Mouse (Mus musculus): ENCODE measurements around the gene Sox5. TPM values are rescaled to one million over a fixed set of nuclear protein-coding genes. Genes with fewer than 3 reads are reported as not detected.

Sox5 gene
- total RNA-seq, 2 experiments from 2014 or later: 3.8 to 9.1 TPM

DNA sequence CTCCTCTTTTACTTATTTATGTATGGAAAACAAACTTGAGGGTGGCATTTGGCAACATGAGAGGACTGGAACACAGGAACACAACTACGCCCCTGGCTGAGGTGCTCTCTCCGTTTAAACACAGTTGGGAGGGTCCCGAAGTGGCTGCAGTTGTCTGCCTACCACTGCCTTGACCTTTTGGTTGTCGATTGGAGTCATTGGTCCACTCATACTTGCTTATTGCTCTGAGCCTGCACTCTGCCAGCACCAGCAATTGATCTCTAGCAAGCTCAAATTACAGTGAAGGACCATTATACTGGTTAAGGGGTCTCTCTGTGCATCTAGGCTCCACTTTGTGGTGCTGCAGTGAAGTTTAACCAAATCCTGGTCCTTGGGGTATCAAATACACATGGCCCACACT lies 950.5 kb downstream of the Sox5 start:
- no peak for ATAC-seq (replicated peaks; ENCODE audit: low FRiP score, low TSS enrichment, poor library complexity, severe bottlenecking)

DNA sequence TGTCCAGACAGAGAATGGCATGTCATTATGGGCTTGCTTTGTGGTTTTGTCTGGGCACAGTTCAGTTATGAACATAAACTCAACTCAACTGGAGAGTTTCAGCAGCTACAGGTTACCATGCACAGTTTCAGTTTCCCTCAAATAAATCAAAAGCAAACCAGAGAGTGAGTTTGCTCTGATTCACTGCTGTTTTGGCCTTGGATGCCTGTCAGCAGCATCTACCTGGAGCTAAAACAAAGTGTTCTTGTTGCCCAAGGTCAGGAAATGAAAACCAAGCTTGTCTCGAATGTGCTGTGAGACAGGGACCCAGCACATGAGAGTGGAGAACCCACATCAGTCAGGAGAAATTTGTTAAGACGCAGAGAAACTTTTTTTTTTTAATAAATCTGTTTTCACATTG lies 951.6 kb downstream of the Sox5 start:
- no peak for ATAC-seq (replicated peaks; ENCODE audit: low FRiP score, low TSS enrichment, poor library complexity, severe bottlenecking)

DNA sequence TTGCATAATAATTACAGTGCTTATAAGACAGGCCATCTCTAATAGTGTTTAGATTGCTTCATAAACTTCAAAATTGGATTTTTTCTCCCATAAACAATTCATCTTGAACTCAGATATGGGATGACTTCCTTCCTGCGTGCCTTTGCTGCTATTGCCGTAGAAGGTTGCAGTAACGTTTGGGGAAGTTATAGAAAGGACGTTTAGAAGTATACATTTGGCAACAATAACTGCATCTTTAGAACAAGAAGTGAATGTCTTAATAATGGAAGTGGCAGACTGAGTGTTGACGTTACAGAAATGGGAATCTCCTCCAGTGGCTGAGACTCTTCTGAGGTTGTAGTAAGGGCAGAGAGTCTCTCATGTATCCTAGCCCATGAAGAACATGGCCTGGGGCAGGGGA lies 955.0 kb downstream of the Sox5 start:
- ATAC-seq (replicated peaks; ENCODE audit: low FRiP score, low TSS enrichment, poor library complexity, severe bottlenecking): no peak

DNA sequence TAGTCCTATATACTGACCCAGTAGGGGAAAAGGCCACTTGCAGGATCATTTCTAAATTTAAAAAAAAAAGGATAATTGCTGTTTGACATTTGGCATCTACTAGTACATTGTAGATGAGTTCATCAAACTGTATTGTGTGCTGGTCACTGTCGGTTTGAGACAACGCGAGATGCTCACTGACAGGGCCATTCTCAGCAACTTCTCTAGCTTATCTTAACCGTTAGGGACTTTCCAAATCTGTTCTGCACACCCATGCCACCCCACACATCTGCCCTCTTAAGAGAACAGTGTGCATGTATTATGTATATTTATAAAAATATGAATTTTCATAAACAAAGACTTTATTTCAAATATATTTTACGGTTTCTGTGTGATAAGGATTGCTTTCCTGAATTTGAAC lies 955.8 kb downstream of the Sox5 start:
- peak; percentile 71 for ATAC-seq (replicated peaks; ENCODE audit: low FRiP score, low TSS enrichment, poor library complexity, severe bottlenecking)

DNA sequence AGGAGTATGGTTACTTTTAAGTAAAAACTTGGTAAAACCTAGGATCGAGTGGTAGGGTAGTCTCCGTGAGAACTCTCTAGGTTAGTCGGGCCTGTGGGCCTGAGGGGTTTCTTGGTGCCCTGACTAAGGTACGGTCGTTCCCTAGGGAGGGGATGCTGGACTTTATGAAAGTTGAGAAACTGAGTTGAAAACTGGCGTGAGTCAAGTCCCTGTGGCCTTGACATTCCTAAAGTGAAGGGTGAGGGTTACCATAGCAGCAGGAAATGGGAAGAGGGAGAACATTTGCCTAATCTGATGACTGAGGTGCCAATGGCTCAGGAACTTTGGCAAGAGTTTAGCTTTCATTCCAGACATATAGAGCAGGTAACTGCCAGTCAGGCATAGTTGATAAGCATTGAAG lies 956.7 kb downstream of the Sox5 start:
- ATAC-seq (replicated peaks; ENCODE audit: low FRiP score, low TSS enrichment, poor library complexity, severe bottlenecking): no peak

DNA sequence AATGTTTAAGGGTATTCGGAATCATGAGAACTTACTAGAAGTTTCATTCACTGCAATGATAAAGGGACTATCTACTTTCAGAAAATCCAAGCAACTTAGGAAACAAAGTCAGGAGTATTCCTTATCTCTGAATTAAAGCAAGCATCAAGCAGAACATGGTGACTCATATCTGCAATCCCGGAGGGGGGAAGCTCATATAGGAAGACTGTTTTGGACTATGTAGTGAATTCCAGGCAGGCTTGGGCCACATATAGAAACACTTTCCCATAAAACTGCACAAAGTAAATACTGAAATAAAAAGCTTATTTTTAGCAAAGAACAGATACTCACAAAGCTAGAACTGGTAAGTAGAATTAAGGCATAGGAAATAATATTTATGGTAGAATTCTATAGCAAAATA lies 993.3 kb downstream of the Sox5 start:
- ATAC-seq (replicated peaks; ENCODE audit: low FRiP score, low TSS enrichment, poor library complexity, severe bottlenecking): no peak

DNA sequence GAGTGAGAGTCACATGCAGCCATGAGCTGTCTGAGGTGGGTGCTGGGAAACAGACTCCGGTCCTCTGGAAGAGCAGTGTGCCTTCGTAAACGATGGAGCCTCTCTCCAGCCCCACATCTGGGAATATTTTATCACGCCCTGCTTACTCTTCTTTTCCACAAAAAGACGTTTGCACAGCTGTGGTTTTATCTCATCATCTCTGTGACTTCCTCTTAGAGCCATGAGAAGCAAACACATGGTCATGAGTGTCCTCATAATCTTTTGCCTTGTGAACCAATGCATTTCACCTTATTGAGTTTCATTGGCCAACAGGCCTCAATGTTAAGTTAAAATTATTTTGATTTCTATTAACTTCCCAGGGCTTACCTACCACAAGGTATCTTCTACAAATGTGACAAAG lies 994.4 kb downstream of the Sox5 start:
- ATAC-seq (replicated peaks; ENCODE audit: low FRiP score, low TSS enrichment, poor library complexity, severe bottlenecking): no peak

DNA sequence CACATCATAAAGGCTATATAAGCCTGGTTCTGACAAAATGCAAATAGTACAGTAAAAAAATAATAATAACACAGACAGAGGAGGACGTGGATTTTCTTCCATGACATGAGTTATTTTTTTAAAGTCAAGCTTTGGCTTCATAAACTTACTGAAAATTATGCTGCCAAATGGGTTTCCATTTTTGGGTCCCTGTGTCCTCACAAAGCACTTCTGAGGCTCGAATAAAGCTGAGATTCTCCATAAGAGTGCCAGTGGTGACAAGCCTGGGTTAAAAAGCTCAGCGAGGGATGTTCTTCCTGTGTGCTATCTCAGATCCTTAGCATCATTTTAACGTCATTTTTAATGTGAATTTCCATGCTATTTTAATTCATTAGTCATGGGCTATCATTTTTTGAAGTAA lies 996.1 kb downstream of the Sox5 start:
- no peak for ATAC-seq (replicated peaks; ENCODE audit: low FRiP score, low TSS enrichment, poor library complexity, severe bottlenecking)
